Mouse (Mus musculus): ENCODE data around the gene Vmn1r54. TPM values are rescaled to one million over a fixed set of nuclear protein-coding genes. Genes with fewer than 3 reads are reported as not detected.
"Not testable (repeated sequence)": the region's sequence is repeated elsewhere in the genome, so short reads cannot be mapped to it uniquely, and the experiment has no call there.

Vmn1r54 gene
- not detected in 2 replicates for polyA plus RNA-seq (2015; fragmentation: Nextera tagmentation; extraction: Ambion mirVana)

DNA sequence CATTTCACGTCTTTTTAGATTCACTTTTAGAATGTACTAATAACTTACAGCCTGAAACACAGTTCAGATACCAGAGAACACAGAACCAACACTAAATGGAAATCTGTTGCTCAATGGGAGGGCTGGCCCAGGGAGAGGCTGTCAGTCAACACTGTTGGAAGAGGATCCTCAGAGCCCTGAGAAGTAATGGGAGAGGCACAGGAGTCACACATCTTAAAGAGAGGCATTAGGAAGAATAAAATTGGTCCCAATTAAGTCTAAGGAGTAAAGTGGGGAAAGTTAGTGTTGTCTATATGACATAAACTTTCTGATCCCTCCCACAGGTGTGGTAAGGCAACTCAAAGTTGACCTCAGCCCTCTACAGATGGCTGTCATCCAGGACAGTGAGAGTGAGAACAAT lies at the start of gene Vmn1r54:
Gene Vmn1r54 (plus strand): TSS at position 301 of the 400 bp plus-strand sequence.
- H3K27me3 ChIP-seq, result no peaks in the 10 kb centered on the region
- ATAC-seq (ENCODE audit: borderline replicate concordance, extremely low read depth, low FRiP score, low TSS enrichment), result no peak
- H3K4me3 ChIP-seq, result no peak within 1 kb of the TSS
- no peaks in the 10 kb centered on the region for H3K36me3 ChIP-seq
- no peak within 1 kb of the TSS for H3K27ac ChIP-seq
- H3K4me2 ChIP-seq, result no peak within 1 kb of the TSS
- H3K9ac ChIP-seq, result no peak within 1 kb of the TSS
- no peaks in the 10 kb centered on the region for H3K4me1 ChIP-seq
- no peaks in the 10 kb centered on the region for H3K9me3 ChIP-seq
- WGBS, result 76% methylated on average over 1 of the region's 1 CpGs

DNA sequence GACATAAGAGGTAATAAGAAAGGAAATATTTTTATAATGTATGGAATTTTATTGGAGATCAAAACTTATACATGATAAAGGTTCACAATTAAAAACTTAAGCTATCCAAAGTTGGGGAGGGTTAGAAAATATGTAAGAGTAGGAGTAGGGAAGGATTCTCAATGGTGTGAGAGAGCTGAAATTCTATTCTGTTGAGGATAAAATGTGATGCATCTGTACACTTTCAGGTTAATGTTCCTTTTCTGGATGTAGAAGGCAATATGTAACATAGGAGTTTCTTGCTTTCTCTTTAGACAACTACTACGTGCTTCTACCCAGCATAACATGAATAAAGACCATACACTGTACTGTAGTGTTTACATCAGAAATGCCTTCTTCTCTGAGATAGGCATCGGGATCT lies 43.6 kb upstream of the Vmn1r54 start, which contains the start of gene V1ra8:
Gene V1ra8 (plus strand): TSS at position 301 of the 400 bp plus-strand sequence.
- not testable (repeated sequence) for H3K4me2 ChIP-seq; H3K9me3 ChIP-seq; H3K27ac ChIP-seq; H3K27me3 ChIP-seq; H3K9ac ChIP-seq; H3K4me3 ChIP-seq; ATAC-seq (ENCODE audit: borderline replicate concordance, extremely low read depth, low FRiP score, low TSS enrichment); H3K4me1 ChIP-seq; H3K36me3 ChIP-seq
- 66% methylated on average over 2 of the region's 2 CpGs for WGBS

DNA sequence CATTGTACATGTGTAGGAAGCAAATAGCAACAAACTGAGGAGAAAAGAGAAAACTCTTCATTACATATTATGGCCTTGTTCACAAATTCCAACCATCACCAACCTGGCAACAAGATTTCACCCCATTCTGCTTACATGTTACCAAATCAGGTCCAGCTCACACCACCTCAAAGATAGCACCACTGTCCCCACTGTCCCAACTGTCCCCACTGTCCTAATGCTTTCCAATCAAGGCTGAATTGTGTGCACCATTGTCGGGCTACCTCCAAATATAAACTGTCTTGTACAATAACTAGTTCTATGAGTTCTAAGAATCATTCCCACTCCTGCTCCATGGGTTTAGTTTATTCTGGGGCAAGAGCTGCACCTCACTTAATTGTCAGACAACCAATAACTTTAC lies 21.8 kb upstream of the Vmn1r54 start, which contains the start of gene Vmn1r53:
Gene Vmn1r53 (minus strand): TSS at position 101 of the 400 bp plus-strand sequence.
- no peaks in the 10 kb centered on the region for H3K27me3 ChIP-seq
- no peak within 1 kb of the TSS for H3K27ac ChIP-seq
- no peak within 1 kb of the TSS for H3K4me3 ChIP-seq
- 77% methylated on average over 1 of the region's 1 CpGs for WGBS
- no peaks in the 10 kb centered on the region for H3K4me1 ChIP-seq
- H3K36me3 ChIP-seq, result no peaks in the 10 kb centered on the region
- H3K9ac ChIP-seq, result no peak within 1 kb of the TSS
- no peak within 1 kb of the TSS for H3K4me2 ChIP-seq
- no peak for ATAC-seq (ENCODE audit: borderline replicate concordance, extremely low read depth, low FRiP score, low TSS enrichment)
- H3K9me3 ChIP-seq, result no peaks in the 10 kb centered on the region

DNA sequence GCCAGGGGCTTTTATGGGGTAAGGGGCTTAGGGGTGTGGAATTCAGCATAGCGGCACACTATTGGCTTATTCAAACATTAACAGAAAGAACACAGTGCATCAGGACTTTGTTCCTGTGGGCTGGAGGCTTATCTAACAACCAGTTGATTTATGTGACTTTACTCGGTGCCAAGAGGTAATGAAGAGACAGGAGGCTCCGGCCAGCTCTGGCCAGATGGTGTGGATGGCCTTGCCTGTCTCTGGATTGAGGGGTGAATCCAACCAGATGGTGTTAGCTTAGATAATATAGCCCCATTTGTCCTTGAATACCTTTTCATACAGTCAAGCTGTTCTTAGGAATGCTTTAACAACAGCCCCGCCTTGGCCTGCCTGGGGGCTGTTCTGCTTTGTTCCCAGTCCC lies 14.0 kb upstream of the Vmn1r54 start:
- H3K27me3 ChIP-seq; H3K9ac ChIP-seq; H3K4me2 ChIP-seq; H3K4me3 ChIP-seq; H3K9me3 ChIP-seq; ATAC-seq (ENCODE audit: borderline replicate concordance, extremely low read depth, low FRiP score, low TSS enrichment); H3K36me3 ChIP-seq; H3K4me1 ChIP-seq; H3K27ac ChIP-seq: not testable (repeated sequence)
- 76% methylated on average over 4 of the region's 4 CpGs for WGBS

- ATAC-seq (ENCODE audit: borderline replicate concordance, extremely low read depth, low FRiP score, low TSS enrichment), result no peak
- no peaks in the 10 kb centered on the region for H3K4me1 ChIP-seq
- no peaks in the 10 kb centered on the region for H3K36me3 ChIP-seq
- H3K4me2 ChIP-seq, result no peak overlapping the region
- H3K27ac ChIP-seq, result no peak overlapping the region
- 58% methylated on average over 27 of the region's 27 CpGs for WGBS
- H3K27me3 ChIP-seq, result no peaks in the 10 kb centered on the region
- no peaks in the 10 kb centered on the region for H3K9me3 ChIP-seq
- no peak overlapping the region for H3K9ac ChIP-seq
- no peak overlapping the region for H3K4me3 ChIP-seq
Measured at GRCm38 (mm10) chr6:90232681-90233080, 13.4 kb upstream of the Vmn1r54 start.

GRCm38 (mm10) chr6:90244019-90244418 lies 2.1 kb upstream of the Vmn1r54 start:
- no peaks in the 10 kb centered on the region for H3K36me3 ChIP-seq
- no peak overlapping the region for H3K27ac ChIP-seq
- H3K4me1 ChIP-seq, result no peaks in the 10 kb centered on the region
- no peaks in the 10 kb centered on the region for H3K27me3 ChIP-seq
- WGBS, result 73% methylated on average over 3 of the region's 3 CpGs
- no peaks in the 10 kb centered on the region for H3K9me3 ChIP-seq
- H3K4me3 ChIP-seq, result no peak overlapping the region
- H3K9ac ChIP-seq, result no peak overlapping the region
- H3K4me2 ChIP-seq, result no peak overlapping the region
- no peak for ATAC-seq (ENCODE audit: borderline replicate concordance, extremely low read depth, low FRiP score, low TSS enrichment)

DNA sequence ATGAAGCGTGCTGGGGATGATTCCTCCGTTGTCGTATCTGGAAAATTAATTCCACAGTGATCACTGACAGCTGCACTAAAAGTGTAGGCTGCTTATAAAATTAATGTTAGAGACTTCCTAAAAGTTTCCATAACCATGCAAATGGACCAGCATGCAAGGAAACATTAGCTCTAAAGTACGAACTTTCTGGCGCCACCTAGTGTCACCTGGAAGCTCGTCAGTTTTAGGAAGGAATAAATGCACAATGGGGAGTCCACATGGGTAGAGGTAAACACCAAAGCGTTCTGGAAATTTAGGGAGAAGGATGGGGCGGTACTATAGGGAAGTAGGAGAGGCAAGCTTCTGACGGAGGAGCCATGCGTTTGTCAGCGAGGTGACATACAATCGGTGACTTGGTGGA lies 42.2 kb downstream of the Vmn1r54 start:
- no peak for ATAC-seq (ENCODE audit: borderline replicate concordance, extremely low read depth, low FRiP score, low TSS enrichment)

DNA sequence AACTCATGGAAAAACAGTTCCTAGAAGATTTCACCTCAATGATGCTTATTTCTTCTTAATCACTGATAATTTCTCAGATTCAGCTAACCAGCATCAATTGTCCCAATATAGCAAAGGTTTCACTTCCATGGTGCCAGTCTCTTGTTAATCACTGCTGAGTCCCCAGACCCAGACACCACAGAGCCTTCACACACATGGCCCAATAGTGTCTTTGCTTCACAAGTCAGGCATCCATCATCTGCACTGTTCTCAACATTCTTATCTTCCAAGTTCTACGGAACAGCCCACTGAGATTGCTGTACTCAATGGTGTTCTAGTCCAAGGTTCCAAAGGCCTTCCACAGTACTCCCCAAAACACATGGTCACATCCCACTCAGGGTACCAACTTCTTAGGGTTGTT lies 54.8 kb downstream of the Vmn1r54 start, which contains the start of gene BC048671:
Gene BC048671 (plus strand): TSS at position 301 of the 400 bp plus-strand sequence.
- no peaks in the 10 kb centered on the region for H3K27me3 ChIP-seq
- no peaks in the 10 kb centered on the region for H3K9me3 ChIP-seq
- ATAC-seq (ENCODE audit: borderline replicate concordance, extremely low read depth, low FRiP score, low TSS enrichment), result no peak
- H3K4me3 ChIP-seq, result no peak within 1 kb of the TSS
- WGBS, result 88% methylated on average over 1 of the region's 1 CpGs
- H3K4me2 ChIP-seq, result no peak within 1 kb of the TSS
- no peaks in the 10 kb centered on the region for H3K4me1 ChIP-seq
- H3K27ac ChIP-seq, result no peak within 1 kb of the TSS
- no peak within 1 kb of the TSS for H3K9ac ChIP-seq
- no peaks in the 10 kb centered on the region for H3K36me3 ChIP-seq

More for the DNA sequence above, 42.2 kb downstream of the Vmn1r54 start:
- H3K27ac ChIP-seq, result no peak overlapping the region
- no peaks in the 10 kb centered on the region for H3K27me3 ChIP-seq
- no peak overlapping the region for H3K4me2 ChIP-seq
- H3K9ac ChIP-seq, result no peak overlapping the region
- 49% methylated on average over 12 of the region's 12 CpGs for WGBS
- H3K4me1 ChIP-seq, result no peaks in the 10 kb centered on the region
- no peak overlapping the region for H3K4me3 ChIP-seq
- no peaks in the 10 kb centered on the region for H3K36me3 ChIP-seq
- no peaks in the 10 kb centered on the region for H3K9me3 ChIP-seq

GRCm38 (mm10) chr6:90306315-90306975 lies 60.3 kb downstream of the Vmn1r54 start:
- Histone ChIP-seq H3K27ac (no peak overlapping the region), H3K4me2 (no peak overlapping the region), H3K9me3 (no peaks in the 10 kb centered on the region), H3K27me3 (no peaks in the 10 kb centered on the region), H3K4me3 (no peak overlapping the region), H3K4me1 (no peaks in the 10 kb centered on the region), H3K36me3 (no peaks in the 10 kb centered on the region), H3K9ac (no peak overlapping the region)
- ATAC-seq (ENCODE audit: borderline replicate concordance, extremely low read depth, low FRiP score, low TSS enrichment), result no peak
- 75% methylated on average over 6 of the region's 6 CpGs for WGBS

GRCm38 (mm10) chr6:90308839-90309778 lies 63.0 kb downstream of the Vmn1r54 start:
- peak; percentile 52; the same call in 1 of the 2 replicates for ATAC-seq (ENCODE audit: borderline replicate concordance, extremely low read depth, low FRiP score, low TSS enrichment)
- WGBS, result 85% methylated on average over 87 of the region's 87 CpGs

GRCm38 (mm10) chr6:90315961-90316360 lies 69.9 kb downstream of the Vmn1r54 start:
- WGBS, result 80% methylated on average over 5 of the region's 5 CpGs
- no peak for ATAC-seq (ENCODE audit: borderline replicate concordance, extremely low read depth, low FRiP score, low TSS enrichment)
- H3K4me3 ChIP-seq, result no peak overlapping the region
- no peak overlapping the region for H3K9ac ChIP-seq
- no peaks in the 10 kb centered on the region for H3K27me3 ChIP-seq
- H3K4me1 ChIP-seq, result no peaks in the 10 kb centered on the region
- no peak overlapping the region for H3K27ac ChIP-seq
- no peaks in the 10 kb centered on the region for H3K9me3 ChIP-seq
- no peaks in the 10 kb centered on the region for H3K36me3 ChIP-seq
- H3K4me2 ChIP-seq, result no peak overlapping the region

More at GRCm38 (mm10) chr6:90308839-90309778, 63.0 kb downstream of the Vmn1r54 start:
- Histone ChIP-seq H3K9ac (no peak overlapping the region), H3K4me3 (no peak overlapping the region), H3K4me1 (no peaks in the 10 kb centered on the region), H3K36me3 (no peaks in the 10 kb centered on the region), H3K27me3 (no peaks in the 10 kb centered on the region), H3K9me3 (no peaks in the 10 kb centered on the region), H3K27ac (no peak overlapping the region), H3K4me2 (no peak overlapping the region)
